Mouse (Mus musculus) heart, embryonic 11.5 days (tissue): Measurements from ENCODE around the gene Sim2. TPM values are rescaled to one million over a fixed set of nuclear protein-coding genes. Genes with fewer than 3 reads are reported as not detected.
A peak's percentile ranks its signal among the peaks of the same experiment; 100 is the strongest.

Source experiments
- ATAC-seq: fragments of 200-750 bp; cut with Nextera tagmentation; replicated peaks from 2 replicates; pipeline ENCODE4 v1.8.0; 2017; ENCODE audit warnings: moderate library complexity; ENCODE audit not compliant: insufficient number of reproducible peaks, low FRiP score, low TSS enrichment
- H3K27ac ChIP-seq: fragments of 300-500 bp; sonication (generic); 2 replicates; pipeline ENCODE4 v1.5.1; 2014; ENCODE audit warnings: mild to moderate bottlenecking, low read depth, low read length
- H3K27me3 ChIP-seq: fragments of 300-500 bp; sonication (generic); 2 replicates; pipeline ENCODE4 v1.6.1; 2014; ENCODE audit warnings: mild to moderate bottlenecking, low read length, mixed read lengths; ENCODE audit not compliant: control insufficient read depth, insufficient read depth
- H3K36me3 ChIP-seq: fragments of 300-500 bp; sonication (generic); 2 replicates; pipeline ENCODE4 v1.6.1; 2014; ENCODE audit warnings: mild to moderate bottlenecking, low read length, moderate library complexity, mixed read lengths; ENCODE audit not compliant: control insufficient read depth, insufficient read depth
- H3K4me1 ChIP-seq: fragments of 300-500 bp; sonication (generic); 2 replicates; pipeline ENCODE4 v1.6.1; 2014; ENCODE audit warnings: low read length; ENCODE audit not compliant: control insufficient read depth, insufficient read depth
- H3K4me2 ChIP-seq: fragments of 300-500 bp; sonication (generic); 2 replicates; pipeline ENCODE4 v1.6.1; 2014; ENCODE audit warnings: mild to moderate bottlenecking, moderate library complexity
- H3K4me3 ChIP-seq: fragments of 300-500 bp; sonication (generic); 2 replicates; pipeline ENCODE4 v1.5.1; 2014; ENCODE audit warnings: low read depth, low read length
- H3K9ac ChIP-seq: fragments of 300-500 bp; sonication (generic); 2 replicates; pipeline ENCODE4 v1.6.1; 2014; ENCODE audit warnings: mild to moderate bottlenecking, low read depth, low read length, moderate library complexity
- H3K9me3 ChIP-seq: fragments of 300-500 bp; sonication (generic); replicated peaks from 2 replicates; pipeline ENCODE4 v1.6.1; 2016; ENCODE audit warnings: low read length; ENCODE audit not compliant: control insufficient read depth
- WGBS: fragments of 180-500 bp; shearing (Covaris S2); extraction: QIAGEN DNeasy Blood & Tissue Kit; methylation state at CpG from one replicate; pipeline ENCODE4 v1.1.7; 2014; ENCODE audit not compliant: insufficient replicate concordance; 5-methylcytosine and 5-hydroxymethylcytosine counted together
- polyA plus RNA-seq: library from polyadenylated mRNA; unstranded; fragments of >200 nt; fragmentation: Nextera tagmentation; extraction: Ambion mirVana; gene quantifications from 2 replicates; pipeline ENCODE4 v1.2.1, GENCODE M21; 2014

The Sim2 gene
- 0.17 TPM in 1 of 2 replicates, not detected in the other for polyA plus RNA-seq

GRCm38 (mm10) chr16:94084711-94085602, at the start of gene Sim2:
TSS of gene Sim2 (plus strand) at chr16:94084931.
- H3K36me3 ChIP-seq = no peaks in the 10 kb centered on the region
- H3K9me3 ChIP-seq = no peaks in the 10 kb centered on the region
- H3K4me2 ChIP-seq = peak within 1 kb of the TSS; percentile 74
- ATAC-seq = 0 out of 2 replicates have a peak, but pooled peaks have one; percentile 19
- no peak within 1 kb of the TSS for H3K9ac ChIP-seq
- H3K4me3 ChIP-seq = peak within 1 kb of the TSS; percentile 38
- no peak within 1 kb of the TSS for H3K27ac ChIP-seq
- under 1% methylated on average over 76 of the region's 96 CpGs for WGBS
- H3K4me1 ChIP-seq = peaks cover 18% of the 10 kb centered on the region
- H3K27me3 ChIP-seq = peaks cover 98% of the 10 kb centered on the region

- peaks cover 4% of the 10 kb centered on the region for H3K4me1 ChIP-seq
- no peak overlapping the region for H3K9ac ChIP-seq
- H3K4me2 ChIP-seq = no peak overlapping the region
- H3K4me3 ChIP-seq = no peak overlapping the region
- 83% methylated on average over 7 of the region's 7 CpGs for WGBS
- no peak overlapping the region for H3K27ac ChIP-seq
- no peaks in the 10 kb centered on the region for H3K9me3 ChIP-seq
- no peak for ATAC-seq
- peaks cover 2% of the 10 kb centered on the region; the same call in 1 of the 2 replicates for H3K27me3 ChIP-seq
- no peaks in the 10 kb centered on the region for H3K36me3 ChIP-seq
Measured at GRCm38 (mm10) chr16:94037280-94037679, 47.5 kb upstream of the Sim2 start.

- 62% methylated on average over 12 of the region's 12 CpGs for WGBS
Measured at GRCm38 (mm10) chr16:94038272-94038985, 46.3 kb upstream of the Sim2 start.

GRCm38 (mm10) chr16:94038986-94039341, 45.8 kb upstream of the Sim2 start:
- no peak overlapping the region for H3K4me2 ChIP-seq
- no peaks in the 10 kb centered on the region for H3K36me3 ChIP-seq
- no peaks in the 10 kb centered on the region for H3K9me3 ChIP-seq
- H3K9ac ChIP-seq = no peak overlapping the region
- H3K27ac ChIP-seq = no peak overlapping the region
- ATAC-seq = no peak
- WGBS = 79% methylated on average over 9 of the region's 9 CpGs
- peaks cover 4% of the 10 kb centered on the region for H3K4me1 ChIP-seq
- H3K27me3 ChIP-seq = peaks cover 2% of the 10 kb centered on the region; the same call in 1 of the 2 replicates
- no peak overlapping the region for H3K4me3 ChIP-seq

More at GRCm38 (mm10) chr16:94038272-94038985, 46.3 kb upstream of the Sim2 start:
- H3K27me3 ChIP-seq = peaks cover 2% of the 10 kb centered on the region; the same call in 1 of the 2 replicates
- no peak for ATAC-seq
- H3K36me3 ChIP-seq = no peaks in the 10 kb centered on the region
- no peaks in the 10 kb centered on the region for H3K9me3 ChIP-seq
- no peak overlapping the region for H3K4me3 ChIP-seq
- H3K27ac ChIP-seq = no peak overlapping the region
- no peak overlapping the region for H3K9ac ChIP-seq
- H3K4me2 ChIP-seq = no peak overlapping the region
- peaks cover 4% of the 10 kb centered on the region for H3K4me1 ChIP-seq

- Histone ChIP-seq H3K4me2 (peak overlapping the region; percentile 47), H3K27ac (no peak overlapping the region), H3K9ac (no peak overlapping the region), H3K4me1 (peaks cover 4% of the 10 kb centered on the region), H3K9me3 (no peaks in the 10 kb centered on the region), H3K36me3 (no peaks in the 10 kb centered on the region), H3K27me3 (peaks cover 2% of the 10 kb centered on the region; the same call in 1 of the 2 replicates), H3K4me3 (no peak overlapping the region)
- 37% methylated on average over 16 of the region's 16 CpGs for WGBS
- no peak for ATAC-seq
Measured at GRCm38 (mm10) chr16:94040485-94040884, 44.2 kb upstream of the Sim2 start.

GRCm38 (mm10) chr16:94041065-94041712, 43.5 kb upstream of the Sim2 start:
- no peak for ATAC-seq
- no peak overlapping the region for H3K4me3 ChIP-seq
- no peak overlapping the region for H3K9ac ChIP-seq
- no peak overlapping the region for H3K27ac ChIP-seq
- peaks cover 2% of the 10 kb centered on the region; the same call in 1 of the 2 replicates for H3K27me3 ChIP-seq
- no peaks in the 10 kb centered on the region for H3K9me3 ChIP-seq
- peak overlapping the region; percentile 47; the same call in 1 of the 2 replicates for H3K4me2 ChIP-seq
- WGBS = 42% methylated on average over 18 of the region's 18 CpGs
- H3K4me1 ChIP-seq = peaks cover 4% of the 10 kb centered on the region
- no peaks in the 10 kb centered on the region for H3K36me3 ChIP-seq

GRCm38 (mm10) chr16:94043797-94044196, 40.9 kb upstream of the Sim2 start:
- no peaks in the 10 kb centered on the region for H3K9me3 ChIP-seq
- 74% methylated on average over 1 of the region's 1 CpGs for WGBS
- peaks cover 2% of the 10 kb centered on the region; the same call in 1 of the 2 replicates for H3K27me3 ChIP-seq
- H3K4me3 ChIP-seq = no peak overlapping the region
- H3K9ac ChIP-seq = no peak overlapping the region
- no peaks in the 10 kb centered on the region for H3K36me3 ChIP-seq
- H3K27ac ChIP-seq = no peak overlapping the region
- H3K4me2 ChIP-seq = no peak overlapping the region
- H3K4me1 ChIP-seq = peaks cover 4% of the 10 kb centered on the region
- ATAC-seq = no peak

GRCm38 (mm10) chr16:94044996-94045395, 39.7 kb upstream of the Sim2 start:
- Histone ChIP-seq H3K36me3 (no peaks in the 10 kb centered on the region), H3K27ac (no peak overlapping the region), H3K4me3 (no peak overlapping the region), H3K4me1 (peaks cover 4% of the 10 kb centered on the region), H3K4me2 (no peak overlapping the region), H3K27me3 (peaks cover 2% of the 10 kb centered on the region; the same call in 1 of the 2 replicates), H3K9ac (no peak overlapping the region), H3K9me3 (no peaks in the 10 kb centered on the region)
- ATAC-seq = no peak
- 36% methylated on average over 7 of the region's 7 CpGs for WGBS
